In the genomic region with DNA sequence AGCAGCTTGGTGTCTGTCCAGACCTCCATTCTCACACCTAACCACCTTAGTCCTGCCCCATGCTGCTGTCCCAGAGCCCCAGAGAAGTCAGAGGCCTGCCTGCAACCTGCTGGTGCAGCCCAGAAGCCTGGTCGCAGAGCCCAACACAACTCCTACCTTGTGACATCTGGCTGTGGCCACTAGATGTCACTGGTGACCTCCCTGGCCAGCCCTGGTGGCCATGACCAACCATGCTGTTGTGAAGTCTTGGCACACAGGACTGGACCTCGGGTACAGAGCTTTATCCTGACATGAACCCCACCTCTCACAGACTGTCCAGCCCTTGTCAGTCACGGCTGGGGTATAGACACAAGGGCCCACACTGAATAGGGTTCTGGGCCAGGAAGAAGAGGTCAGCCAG, we compare ENCODE assay signal across 9 mouse cellular contexts. TPM values are rescaled to one million over a fixed set of nuclear protein-coding genes. Genes with fewer than 3 reads are reported as not detected.
DNase-seq lines count a peak whose midpoint lies in the region; ATAC-seq and TF ChIP-seq lines count a peak whose summit lies in the region.
"Had no signal": no experiment of that assay in that cellular context is flagged by ENCODE, and none has a peak within 500 bp of the region (broad histone marks: within the 10 kb centered on the region; RNA-seq: fewer than 3 reads in every experiment).

No protein-coding gene starts in this region.

- no peak overlapping the region for H3K9ac ChIP-seq in hindbrain, embryonic 15.5 days

- no peaks in the 10 kb centered on the region for H3K9me3 ChIP-seq in hindbrain, embryonic 15.5 days

- intact Hi-C loops in left cerebral cortex, adult 2 months (cut with DNase I): loop anchor here (2.0 kb wide), 1 partner anchor 20 kb away; no protein-coding TSS in a partner anchor

- no peak overlapping the region for H3K4me2 ChIP-seq in hindbrain, embryonic 15.5 days

- peak; percentile 89 for TF ChIP-seq CTCF in left cerebral cortex, adult 2 months (IDR thresholded peaks at IDR 0.05)

- ATAC-seq in common myeloid progenitor, adult 5-6 weeks (replicated peaks; ENCODE audit: low read depth, poor library complexity, severe bottlenecking): peak; percentile 96
- ATAC-seq in hindbrain, embryonic 15.5 days (ENCODE audit: low FRiP score, low read depth): peak; percentile 68
- peak; percentile 97 for ATAC-seq in megakaryocyte progenitor cell, adult 5-6 weeks (replicated peaks; ENCODE audit: poor library complexity)

- no peaks in the 10 kb centered on the region for H3K27me3 ChIP-seq in hindbrain, embryonic 15.5 days

- H3K4me3 ChIP-seq in hindbrain, embryonic 15.5 days: no peak overlapping the region
- no peak overlapping the region for H3K4me3 ChIP-seq in left cerebral cortex, adult 2 months
- H3K4me3 ChIP-seq: myocyte had no signal

- no peaks in the 10 kb centered on the region for H3K36me3 ChIP-seq in hindbrain, embryonic 15.5 days

- 0 out of 2 replicates have a peak, but pooled peaks cover 4% of the 10 kb centered on the region for H3K4me1 ChIP-seq in hindbrain, embryonic 15.5 days (replicated peaks)

- peak; percentile 56 for DNase-seq in layer of hippocampus, adult 11-12 months (ENCODE audit: low spot score)
- DNase-seq in layer of hippocampus, adult 9-10 months (ENCODE audit: low spot score): no peak
- DNase-seq in gastrocnemius, adult 8-10 months (ENCODE audit: low spot score in 2 of 2): peak; percentile 33 to 57
- peak; percentile 52 to 63 for DNase-seq in left cerebral cortex, adult 2 months (ENCODE audit: extremely low spot score in 1 of 2, low spot score in 2 of 2)
- peak; percentile 34 to 38 for DNase-seq in right cerebral cortex, postnatal 36 days (ENCODE audit: low spot score in 2 of 2)

- WGBS in hindbrain, embryonic 15.5 days: 8% methylated on average over 3 of the region's 3 CpGs

- no peak overlapping the region for H3K27ac ChIP-seq in hindbrain, embryonic 15.5 days (replicated peaks)
- H3K27ac ChIP-seq in left cerebral cortex, adult 2 months: no peak overlapping the region

RNA-seq across cellular contexts. Expression of gene Ubl4b, which starts 4.3 kb away (rescaled TPM):
- total RNA-seq in common myeloid progenitor, adult 5-6 weeks (2017): not detected in 2 replicates
- total RNA-seq in gastrocnemius, adult 8-10 months (2022): not detected
- polyA plus RNA-seq in hindbrain, embryonic 15.5 days (2015; fragmentation: Nextera tagmentation; extraction: Ambion mirVana): not detected in 2 replicates
- total RNA-seq in left cerebral cortex, adult 2 months (2021): under 1 TPM in 1 of 2 experiments, not detected in 1; 0.33 TPM
- not detected in 2 replicates for total RNA-seq in megakaryocyte progenitor cell, adult 5-6 weeks (2015)
- not detected in 2 replicates for total RNA-seq in megakaryocyte progenitor cell, adult 5-6 weeks (2017)
- polyA plus RNA-seq: myocyte had no signal

RNA-seq across cellular contexts. Expression of gene Alx3, which starts 35.6 kb away (rescaled TPM):
- total RNA-seq in common myeloid progenitor, adult 5-6 weeks (2017): not detected in 2 replicates
- total RNA-seq in gastrocnemius, adult 8-10 months (2022): not detected
- polyA plus RNA-seq in hindbrain, embryonic 15.5 days (2015; fragmentation: Nextera tagmentation; extraction: Ambion mirVana): 0.16 and 1.1 TPM in 2 replicates
- under 1 TPM; 0.40 to 0.86 TPM for total RNA-seq in left cerebral cortex, adult 2 months (2021)
- not detected in 2 replicates for total RNA-seq in megakaryocyte progenitor cell, adult 5-6 weeks (2015)
- not detected in 2 replicates for total RNA-seq in megakaryocyte progenitor cell, adult 5-6 weeks (2017)
- polyA plus RNA-seq: myocyte had no signal

RNA-seq across cellular contexts. Expression of gene Slc6a17, which starts 41.4 kb away (rescaled TPM):
- total RNA-seq in common myeloid progenitor, adult 5-6 weeks (2017): not detected in 2 replicates
- total RNA-seq in gastrocnemius, adult 8-10 months (2022): 1 to 10 TPM in 1 of 4 experiments, under 1 TPM in 3; 0.65 to 1.2 (median 0.80) TPM
- 16.4 and 19.7 TPM in 2 replicates for polyA plus RNA-seq in hindbrain, embryonic 15.5 days (2015; fragmentation: Nextera tagmentation; extraction: Ambion mirVana)
- total RNA-seq in left cerebral cortex, adult 2 months (2021): 100 to 1,000 TPM; 369 to 419 TPM
- total RNA-seq in megakaryocyte progenitor cell, adult 5-6 weeks (2015): not detected in 2 replicates
- total RNA-seq in megakaryocyte progenitor cell, adult 5-6 weeks (2017): not detected in 2 replicates

Comparison
In these comparisons a context has a peak if more than half of its experiments do, and no peak if none do; other contexts are left out.
1. RNA of gene Slc6a17, which starts 41.4 kb away (total RNA-seq): 369 to 419 TPM in left cerebral cortex, adult 2 months; 0.65 to 1.2 TPM in gastrocnemius, adult 8-10 months, not detected in common myeloid progenitor, adult 5-6 weeks and not detected in megakaryocyte progenitor cell, adult 5-6 weeks; every median in the first group is over 100 times any median in the second.
2. Peak in every context shown above with its lines, with median percentiles within 50 percentile points of each other: ATAC-seq.